Mouse (Mus musculus): Measurements from ENCODE around the gene Chrna9.

DNA sequence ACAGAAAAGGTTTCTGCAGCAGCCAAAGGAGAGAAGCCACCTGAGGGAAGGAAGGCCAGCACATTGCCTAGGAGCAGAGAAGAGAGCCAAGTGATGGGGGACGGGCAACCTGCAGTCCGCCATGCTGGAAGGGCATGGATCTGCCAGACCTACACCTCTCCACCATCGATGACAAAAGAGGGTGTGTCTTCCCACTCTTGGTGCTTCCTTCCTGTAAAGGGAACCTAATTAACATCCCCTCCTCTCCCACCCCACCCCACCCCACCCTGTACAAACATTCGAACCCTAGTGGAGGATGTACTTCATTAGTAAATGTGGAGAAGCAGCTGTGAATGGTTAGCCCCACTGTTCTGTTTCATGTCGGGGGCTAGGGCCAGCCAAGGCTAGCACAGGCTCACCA lies 22.5 kb upstream of the Chrna9 start:
- TF ChIP-seq POLR2AphosphoS2 (IDR thresholded peaks at IDR 0.05; ENCODE audit: insufficient read length, low read depth) (no peak), TCF3 (IDR thresholded peaks at IDR 0.05; ENCODE audit: insufficient read length, low read depth) (no peak), POLR2A (IDR thresholded peaks at IDR 0.05; ENCODE audit: insufficient read length, low read depth) (no peak), MAX (IDR thresholded peaks at IDR 0.05; ENCODE audit: low read depth) (no peak), USF1 (IDR thresholded peaks at IDR 0.05; ENCODE audit: low read depth) (no peak), E2F4 (IDR thresholded peaks at IDR 0.05; ENCODE audit: insufficient read depth) (no peak), MYOD1 (IDR thresholded peaks at IDR 0.05; ENCODE audit: control insufficient read depth in 1 of 3, insufficient read length in 2 of 3, low read depth in 2 of 3) (no peak)
